Mouse (Mus musculus) thymus, postnatal 0 days (tissue): ENCODE data around the gene Gm28230. TPM values are rescaled to one million over a fixed set of nuclear protein-coding genes. Genes with fewer than 3 reads are reported as not detected.

Experiments
- DNase-seq: peaks from one replicate; pipeline ENCODE4 v3.0.0-alpha.2; 2015; ENCODE audit warnings: low spot score
- microRNA counts: library from miRNA; unstranded; fragments of <30 nt; microRNA quantifications from one replicate; lab custom pipeline; 2015
- microRNA-seq: library from miRNA; unstranded; fragments of <30 nt; microRNA quantifications from one replicate; pipeline ENCODE4, GENCODE M21; 2016; ENCODE audit warnings: borderline number of aligned reads
- polyA plus RNA-seq: library from polyadenylated mRNA; unstranded; fragments of >200 nt; fragmentation: Nextera tagmentation; extraction: Ambion mirVana; gene quantifications from 2 replicates; pipeline ENCODE4 v1.2.1, GENCODE M21; 2015

Gm28230 gene
- polyA plus RNA-seq, 1 experiment from 2014 or later: not detected

GRCm38 (mm10) chr2:74762522-74763244 is 36.2 kb downstream of the Gm28230 start, which contains the start of gene Hoxd1:
TSS of gene Hoxd1 (plus strand) at chr2:74762980.
- no peak for DNase-seq

GRCm38 (mm10) chr2:74763245-74763735 is 36.8 kb downstream of the Gm28230 start:
- DNase-seq: no peak

GRCm38 (mm10) chr2:74763976-74764375 is 37.4 kb downstream of the Gm28230 start:
- no peak for DNase-seq

GRCm38 (mm10) chr2:74774359-74774758 is 47.8 kb downstream of the Gm28230 start:
- DNase-seq: no peak

- no peak for DNase-seq
Measured at GRCm38 (mm10) chr2:74777536-74778275, 51.2 kb downstream of the Gm28230 start.

GRCm38 (mm10) chr2:74781386-74781785 is 54.9 kb downstream of the Gm28230 start:
- no peak for DNase-seq

GRCm38 (mm10) chr2:74795531-74795930 is 69.0 kb downstream of the Gm28230 start:
- no peak for DNase-seq

MicroRNAs encoded within 50 kb of the gene (microRNA counts, 519-probe panel; counts per million panel counts)
- 473 counts per million, percentile 71 among the panel's probes with 10 or more counts for microRNA mmu-miR-10b (lab: Ali Mortazavi, UCI)

Small RNAs within 50 kb of the gene (microRNA-seq; reads per million reads assigned to microRNA genes)
- gene Gm44463 (not detected), gene Mir10b (2,899 reads per million, percentile 80 among the genes with 10 or more reads in this experiment)

Other genes starting within 250 kb of the Gm28230 start
- 26.0 and 32.7 TPM in 2 replicates for gene Lnpk, start 147.3 kb upstream of the Gm28230 start, polyA plus RNA-seq
- gene Evx2, start 67.2 kb upstream of the Gm28230 start, polyA plus RNA-seq: not detected in 2 replicates
- gene Hoxd13, start 58.4 kb upstream of the Gm28230 start, polyA plus RNA-seq: not detected in 2 replicates
- not detected in 2 replicates for gene Hoxd12, start 51.7 kb upstream of the Gm28230 start, polyA plus RNA-seq
- gene Hoxd11, start 47.2 kb upstream of the Gm28230 start, polyA plus RNA-seq: not detected in 2 replicates
- 0.14 TPM in 1 of 2 replicates, not detected in the other for gene Hoxd10, start 34.8 kb upstream of the Gm28230 start, polyA plus RNA-seq
- 0.28 and 0.52 TPM in 2 replicates for gene Hoxd9, start 29.0 kb upstream of the Gm28230 start, polyA plus RNA-seq
- gene Hoxd8, start 22.1 kb upstream of the Gm28230 start, polyA plus RNA-seq: 0.72 and 0.73 TPM in 2 replicates
- 0.10 and 0.37 TPM in 2 replicates for gene Hoxd3, start 14.8 kb upstream of the Gm28230 start, polyA plus RNA-seq
- 0.17 TPM in 1 of 2 replicates, not detected in the other for gene Hoxd4, start 14.8 kb upstream of the Gm28230 start, polyA plus RNA-seq
- not detected in 2 replicates for gene Hoxd1, start 36.3 kb downstream of the Gm28230 start, polyA plus RNA-seq
- gene Mtx2, start 99.1 kb downstream of the Gm28230 start, polyA plus RNA-seq: 92.9 and 95.3 TPM in 2 replicates